ENCODE assay signal across 31 mouse cellular contexts in genomic region chr1:38362275-38362674, GRCm38 (mm10).
DNase-seq lines count a peak whose midpoint lies in the region; ATAC-seq and TF ChIP-seq lines count a peak whose summit lies in the region.
"Had no signal": no experiment of that assay in that cellular context is flagged by ENCODE, and none has a peak within 500 bp of the region (broad histone marks: within the 10 kb centered on the region; RNA-seq: fewer than 3 reads in every experiment).

No protein-coding gene starts in this region.

- DNase-seq in gastrocnemius, postnatal 25 days, result peak; percentile 17
- DNase-seq in gastrocnemius, postnatal 14 days, result no peak
- peak; percentile 27 for DNase-seq in MEL (ENCODE audit: low read depth, low spot score)
- DNase-seq in splenic B cell, adult 2 months (ENCODE audit: low read depth, low spot score), result peak; percentile 15
- DNase-seq in left cerebral cortex, postnatal 36 days (ENCODE audit: low spot score in 2 of 2), result no peak
- DNase-seq in thymus, postnatal 4 days, result no peak
- DNase-seq: adrenal gland, adult 2 months; adrenal gland, postnatal 36 days; cerebellum, adult 2 months; cerebellum, postnatal 14 days; heart, postnatal 14 days; kidney, adult 2 months; kidney, postnatal 36 days; left cerebral cortex, postnatal 4 days; liver, embryonic 13.5 days; lung, adult 18-20 months; right cerebral cortex, postnatal 4 days had no signal

- intact Hi-C loops in gastrocnemius, postnatal 14 days (cut with DNase I; ENCODE audit: low total_unique reads), result no loop called here
- intact Hi-C loops in left cerebral cortex, postnatal 36 days (cut with DNase I), result no loop called here

- no peaks in the 10 kb centered on the region; a peak in 1 of 4 replicates for H3K36me3 ChIP-seq in MEL (ENCODE audit: control insufficient read depth in 1 of 2, insufficient read depth in 2 of 2, low read length in 2 of 2)
- peaks cover 2% of the 10 kb centered on the region; the same call in 1 of the 2 replicates for H3K36me3 ChIP-seq in splenic B cell, adult 2 months (ENCODE audit: control insufficient read depth, insufficient read depth, low read length, poor library complexity, severe bottlenecking)
- H3K36me3 ChIP-seq: embryonic facial prominence, embryonic 10.5 days; embryonic facial prominence, embryonic 15.5 days; hindbrain, embryonic 10.5 days; hindbrain, embryonic 15.5 days; intestine, embryonic 15.5 days; liver, embryonic 13.5 days; midbrain, embryonic 10.5 days; midbrain, embryonic 15.5 days; neural tube, embryonic 13.5 days had no signal

- no peak overlapping the region for H3K9ac ChIP-seq in MEL (ENCODE audit: control insufficient read depth, low read depth, low read length, poor library complexity, severe bottlenecking)
- H3K9ac ChIP-seq: embryonic facial prominence, embryonic 15.5 days; forebrain, embryonic 13.5 days; hindbrain, embryonic 15.5 days; intestine, embryonic 15.5 days; liver, embryonic 13.5 days; midbrain, embryonic 15.5 days; neural tube, embryonic 13.5 days had no signal

- H3K27ac ChIP-seq in MEL (ENCODE audit: control insufficient read depth, low read depth, low read length), result no peak overlapping the region
- H3K27ac ChIP-seq: embryonic facial prominence, embryonic 10.5 days; embryonic facial prominence, embryonic 15.5 days; forebrain, embryonic 13.5 days; hindbrain, embryonic 10.5 days; hindbrain, embryonic 15.5 days; intestine, embryonic 15.5 days; layer of hippocampus, adult 2 months; left cerebral cortex, adult 2 months; liver, embryonic 13.5 days; macrophage; midbrain, embryonic 10.5 days; midbrain, embryonic 15.5 days; neural tube, embryonic 13.5 days had no signal

- TF ChIP-seq CTCF in MEL (IDR thresholded peaks at IDR 0.05 in 2 of 3, conservative IDR thresholded peaks at IDR 0.05 in 1 of 3; ENCODE audit: control insufficient read depth in 1 of 3, insufficient read depth in 1 of 3, low read depth in 2 of 3, low read length in 3 of 3, poor library complexity in 1 of 3, severe bottlenecking in 1 of 3), result no peak

- TF ChIP-seq EP300 in MEL (IDR thresholded peaks at IDR 0.05; ENCODE audit: low read depth in 1 of 2, low read length in 2 of 2), result no peak

- no peak overlapping the region for H3K4me3 ChIP-seq in MEL (ENCODE audit: control insufficient read depth in 1 of 2, insufficient read depth in 1 of 2, low read depth in 2 of 2, low read length in 2 of 2)
- H3K4me3 ChIP-seq: embryonic facial prominence, embryonic 10.5 days; embryonic facial prominence, embryonic 15.5 days; forebrain, embryonic 13.5 days; hindbrain, embryonic 10.5 days; hindbrain, embryonic 15.5 days; intestine, embryonic 15.5 days; layer of hippocampus, adult 2 months; left cerebral cortex, adult 2 months; liver, embryonic 13.5 days; midbrain, embryonic 10.5 days; midbrain, embryonic 15.5 days; neural tube, embryonic 13.5 days had no signal

- no peaks in the 10 kb centered on the region for H3K9me3 ChIP-seq in MEL (replicated peaks; ENCODE audit: insufficient read depth, low read length)
- H3K9me3 ChIP-seq: embryonic facial prominence, embryonic 10.5 days; embryonic facial prominence, embryonic 15.5 days; forebrain, embryonic 13.5 days; hindbrain, embryonic 10.5 days; hindbrain, embryonic 15.5 days; intestine, embryonic 15.5 days; liver, embryonic 13.5 days; midbrain, embryonic 10.5 days; midbrain, embryonic 15.5 days; neural tube, embryonic 13.5 days had no signal

- H3K27me3 ChIP-seq in MEL (ENCODE audit: control insufficient read depth in 1 of 2, insufficient read depth in 2 of 2, low read length in 2 of 2), result no peaks in the 10 kb centered on the region
- H3K27me3 ChIP-seq in splenic B cell, adult 2 months (ENCODE audit: control insufficient read depth, insufficient read depth, low read length, poor library complexity, severe bottlenecking), result no peaks in the 10 kb centered on the region
- H3K27me3 ChIP-seq: embryonic facial prominence, embryonic 15.5 days; forebrain, embryonic 13.5 days; hindbrain, embryonic 15.5 days; intestine, embryonic 15.5 days; liver, embryonic 13.5 days; midbrain, embryonic 15.5 days; neural tube, embryonic 13.5 days had no signal

- TF ChIP-seq POLR2A in MEL (IDR thresholded peaks at IDR 0.05; ENCODE audit: control insufficient read depth in 1 of 2, insufficient read depth in 1 of 2, low read depth in 1 of 2, low read length in 2 of 2, poor library complexity in 1 of 2), result no peak

- 0 out of 2 replicates have a peak, but pooled peaks have one; percentile 57 for ATAC-seq in erythroblast, adult 5-6 weeks (replicated peaks; ENCODE audit: low FRiP score, poor library complexity, severe bottlenecking)
- ATAC-seq: forebrain, embryonic 13.5 days; intestine, embryonic 15.5 days; lung, postnatal 0 days; midbrain, embryonic 15.5 days had no signal

- H3K4me1 ChIP-seq in MEL (ENCODE audit: control insufficient read depth in 1 of 2, insufficient read depth in 2 of 2, low read length in 2 of 2), result no peaks in the 10 kb centered on the region
- H3K4me1 ChIP-seq: liver, embryonic 13.5 days; midbrain, embryonic 15.5 days had no signal

- TF ChIP-seq RAD21 in MEL (IDR thresholded peaks at IDR 0.05; ENCODE audit: low read depth, low read length), result no peak

- no peaks in the 10 kb centered on the region for H3K79me2 ChIP-seq in MEL (ENCODE audit: control insufficient read depth, insufficient read depth, low read length, poor library complexity)

TF ChIP-seq in MEL, 35 proteins besides CTCF, POLR2A, EP300 and RAD21:
- TF ChIP-seq E2F4 (IDR thresholded peaks at IDR 0.05; ENCODE audit: borderline replicate concordance, low read depth, low read length) (no peak), MAX (IDR thresholded peaks at IDR 0.05; ENCODE audit: low read length) (no peak), NELFE (IDR thresholded peaks at IDR 0.05; ENCODE audit: low read depth, low read length) (no peak), MYC (IDR thresholded peaks at IDR 0.05; ENCODE audit: low read depth, low read length) (no peak)
TF ChIP-seq in MEL: peak in this region for 0.

Comparison
In these comparisons a context has a peak if more than half of its experiments do, and no peak if none do; other contexts are left out.
1. DNase-seq: peak in gastrocnemius, postnatal 25 days (single experiment), MEL (single experiment) and splenic B cell, adult 2 months (single experiment); none in gastrocnemius, postnatal 14 days (single experiment), left cerebral cortex, postnatal 36 days (0 of 2) and thymus, postnatal 4 days (single experiment).